Mouse (Mus musculus): ENCODE results near the gene Dcun1d4.

DNA sequence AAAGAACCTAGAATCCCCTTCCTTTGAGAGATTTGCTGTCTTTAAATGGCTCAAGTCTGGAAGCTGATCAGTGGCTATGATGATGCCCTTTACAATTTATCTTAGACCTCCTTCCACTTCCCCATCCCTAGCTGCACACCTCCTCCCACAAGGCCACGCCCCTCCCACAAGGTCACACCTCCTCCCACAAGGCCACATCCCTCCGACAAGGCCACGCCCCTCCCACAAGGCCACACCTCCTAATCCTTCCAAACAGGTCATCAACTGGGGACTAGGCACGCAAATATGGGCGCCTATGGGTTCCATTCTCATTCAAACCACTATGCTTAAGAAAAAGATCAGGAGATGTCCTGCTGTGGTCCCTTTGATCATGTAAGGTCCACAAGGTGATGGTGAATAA lies 88.4 kb downstream of the Dcun1d4 start:
- TF ChIP-seq CHD2 (IDR thresholded peaks at IDR 0.05; ENCODE audit: low read depth, low read length) = no peak
- TF ChIP-seq ZNF384 (IDR thresholded peaks at IDR 0.05; ENCODE audit: low read depth, low read length) = no peak
- TF ChIP-seq HCFC1 (IDR thresholded peaks at IDR 0.05; ENCODE audit: borderline replicate concordance, insufficient read depth, low read length) = no peak
- no peak for TF ChIP-seq MAFK (IDR thresholded peaks at IDR 0.05; ENCODE audit: insufficient read depth, low read depth, low read length)
- no peak for TF ChIP-seq ZC3H11A (IDR thresholded peaks at IDR 0.05; ENCODE audit: borderline replicate concordance, low read depth, low read length)
